Mouse (Mus musculus) neural tube, embryonic 15.5 days (tissue): ENCODE measurements at regions not wholly inside any gene's neighbourhood (a gene's known extent, or its start where the extent isn't known, plus 50 kb on each side); places are given as distances from the start of the nearest gene placed in this dataset.

Experiments
- ATAC-seq: fragments of 200-750 bp; cut with Nextera tagmentation; 2 replicates; pipeline ENCODE4 v1.8.0; 2017; ENCODE audit warnings: mild to moderate bottlenecking, moderate TSS enrichment, moderate library complexity; ENCODE audit not compliant: low FRiP score
- H3K27ac ChIP-seq: fragments of 300-500 bp; sonication (generic); replicated peaks from 2 replicates; pipeline ENCODE4 v1.5.1; 2015; ENCODE audit warnings: mild to moderate bottlenecking, inconsistent platforms
- H3K27me3 ChIP-seq: fragments of 300-500 bp; sonication (generic); replicated peaks from 2 replicates; pipeline ENCODE4 v1.6.1; 2015; ENCODE audit warnings: inconsistent platforms
- H3K36me3 ChIP-seq: fragments of 300-500 bp; sonication (generic); 2 replicates; pipeline ENCODE4 v1.6.1; 2015; ENCODE audit warnings: inconsistent platforms
- H3K4me1 ChIP-seq: fragments of 300-500 bp; sonication (generic); 2 replicates; pipeline ENCODE4 v1.6.1; 2015; ENCODE audit warnings: inconsistent platforms
- H3K4me2 ChIP-seq: fragments of 300-500 bp; sonication (generic); 2 replicates; pipeline ENCODE4 v1.6.1; 2015; ENCODE audit warnings: inconsistent platforms, mild to moderate bottlenecking, moderate library complexity
- H3K4me3 ChIP-seq: fragments of 300-500 bp; sonication (generic); replicated peaks from 2 replicates; pipeline ENCODE4 v1.5.1; 2015; ENCODE audit warnings: mild to moderate bottlenecking, inconsistent platforms
- H3K9ac ChIP-seq: fragments of 300-500 bp; sonication (generic); replicated peaks from 2 replicates; pipeline ENCODE4 v1.6.1; 2015; ENCODE audit warnings: mild to moderate bottlenecking, inconsistent platforms
- H3K9me3 ChIP-seq: fragments of 300-500 bp; sonication (generic); replicated peaks from 2 replicates; pipeline ENCODE4 v1.6.1; 2016; ENCODE audit warnings: inconsistent platforms
- WGBS: fragments of 180-500 bp; shearing (Covaris S2); methylation state at CpG from one replicate; pipeline ENCODE4 v1.1.7; 2015; ENCODE audit warnings: mixed read lengths; 5-methylcytosine and 5-hydroxymethylcytosine counted together

DNA sequence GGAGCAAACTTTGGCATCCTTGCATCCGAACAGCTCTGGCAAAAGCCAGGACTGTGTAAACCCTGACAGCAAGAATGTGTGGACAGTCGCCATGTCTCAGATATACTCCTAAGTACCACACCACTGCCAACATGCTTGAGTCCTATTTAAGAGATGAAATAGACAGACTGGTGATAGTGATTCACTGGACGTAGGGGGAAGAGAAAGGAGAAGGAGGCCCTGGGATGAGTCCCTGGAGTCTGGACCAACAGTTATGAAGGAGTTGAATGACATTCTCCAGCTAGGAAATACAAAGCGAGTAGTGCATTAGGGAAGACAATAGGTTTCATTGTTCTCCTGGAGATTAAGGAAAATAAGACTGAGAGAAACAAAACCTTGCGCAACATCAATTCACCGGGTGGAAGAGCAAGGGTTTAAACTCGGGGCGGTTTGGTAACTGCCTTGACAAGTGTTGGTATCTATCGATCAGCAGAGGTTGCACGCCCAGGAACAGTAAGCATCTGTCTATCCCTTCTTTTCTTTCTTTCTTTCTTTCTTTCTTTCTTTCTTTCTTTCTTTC, 54.3 kb upstream of the Nrbf2 start:
- no peak overlapping the region for H3K9ac ChIP-seq
- H3K9me3 ChIP-seq, result no peaks in the 10 kb centered on the region
- H3K4me3 ChIP-seq, result no peak overlapping the region
- WGBS, result 68% methylated on average over 10 of the region's 10 CpGs
- H3K27ac ChIP-seq, result no peak overlapping the region
- no peak for ATAC-seq
- H3K36me3 ChIP-seq, result no peaks in the 10 kb centered on the region
- no peak overlapping the region for H3K4me2 ChIP-seq
- no peaks in the 10 kb centered on the region for H3K27me3 ChIP-seq
- H3K4me1 ChIP-seq, result no peaks in the 10 kb centered on the region

DNA sequence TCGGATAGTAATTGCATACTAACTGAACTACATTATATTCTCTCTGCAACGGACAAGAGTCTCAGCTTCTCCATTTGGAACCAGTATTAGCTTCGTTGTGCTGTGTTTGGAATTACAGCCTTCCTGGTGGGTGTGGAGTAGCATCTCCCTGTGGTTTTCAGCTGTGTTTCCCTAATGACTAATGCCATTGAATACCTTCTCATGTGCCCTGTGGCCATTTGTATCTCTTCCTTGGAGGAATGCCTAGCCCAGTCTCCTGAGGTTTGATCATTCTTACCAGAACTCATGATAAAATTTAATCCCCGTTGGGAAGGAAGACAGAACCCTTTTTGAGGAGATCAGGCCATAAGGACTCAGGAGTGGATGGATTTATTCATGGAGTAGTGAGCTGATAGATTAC, 59.6 kb upstream of the Nrbf2 start:
- H3K4me2 ChIP-seq, result no peak overlapping the region
- H3K36me3 ChIP-seq, result no peaks in the 10 kb centered on the region
- no peaks in the 10 kb centered on the region for H3K9me3 ChIP-seq
- H3K27me3 ChIP-seq, result no peaks in the 10 kb centered on the region
- no peak overlapping the region for H3K4me3 ChIP-seq
- WGBS, result 85% methylated on average over 4 of the region's 4 CpGs
- no peak overlapping the region for H3K9ac ChIP-seq
- ATAC-seq, result no peak
- H3K4me1 ChIP-seq, result no peaks in the 10 kb centered on the region
- no peak overlapping the region for H3K27ac ChIP-seq

DNA sequence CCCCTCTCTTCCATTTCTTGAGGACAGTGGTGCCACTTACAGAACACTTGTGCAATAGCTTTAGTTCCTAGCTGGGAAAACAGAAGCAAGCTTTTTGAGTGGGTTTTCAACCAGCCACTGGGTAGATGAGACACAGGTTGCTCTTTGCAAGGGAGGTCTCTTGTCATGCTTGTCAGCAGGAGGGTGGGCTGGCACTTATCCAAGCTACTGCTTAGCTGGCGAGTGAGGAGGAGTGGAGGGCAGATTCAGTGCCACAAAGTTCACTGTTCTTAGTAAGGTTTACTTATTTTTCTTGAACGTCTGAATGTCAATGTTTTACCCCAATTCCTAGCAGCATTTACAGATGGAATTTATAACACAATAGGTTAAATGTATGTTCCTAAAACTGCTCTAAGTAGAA, 65.9 kb upstream of the Nrbf2 start:
- no peak overlapping the region for H3K27ac ChIP-seq
- no peaks in the 10 kb centered on the region for H3K9me3 ChIP-seq
- ATAC-seq, result no peak
- 55% methylated on average over 2 of the region's 2 CpGs for WGBS
- H3K4me3 ChIP-seq, result no peak overlapping the region
- H3K27me3 ChIP-seq, result no peaks in the 10 kb centered on the region
- H3K4me1 ChIP-seq, result no peaks in the 10 kb centered on the region
- no peak overlapping the region for H3K9ac ChIP-seq
- H3K36me3 ChIP-seq, result no peaks in the 10 kb centered on the region
- no peak overlapping the region for H3K4me2 ChIP-seq

DNA sequence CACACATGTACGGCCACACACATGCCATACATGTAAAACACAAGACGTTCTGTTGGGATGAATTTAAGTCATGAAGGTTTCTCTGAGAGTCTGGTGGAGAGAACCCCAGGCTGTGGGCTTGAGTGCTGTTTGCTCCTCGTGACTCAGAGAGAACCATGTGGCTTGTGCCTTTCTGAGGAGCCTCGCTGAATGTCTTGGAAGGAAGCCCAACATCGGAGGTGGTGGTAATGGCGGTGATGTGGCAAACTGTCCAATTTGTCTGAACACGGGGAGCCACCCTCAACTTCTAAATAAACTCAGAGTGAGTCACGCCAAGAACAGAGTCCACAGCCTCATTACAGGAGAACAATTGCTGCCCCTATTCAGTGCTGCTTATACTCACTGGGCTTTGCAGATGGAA, 75.7 kb upstream of the Nrbf2 start:
- H3K27ac ChIP-seq, result no peak overlapping the region
- no peak overlapping the region for H3K9ac ChIP-seq
- H3K4me2 ChIP-seq, result no peak overlapping the region
- no peaks in the 10 kb centered on the region for H3K36me3 ChIP-seq
- H3K27me3 ChIP-seq, result 0 out of 2 replicates have a peak, but pooled peaks cover 2% of the 10 kb centered on the region
- no peak overlapping the region for H3K4me3 ChIP-seq
- H3K9me3 ChIP-seq, result no peaks in the 10 kb centered on the region
- H3K4me1 ChIP-seq, result no peaks in the 10 kb centered on the region
- no peak for ATAC-seq
- WGBS, result 65% methylated on average over 8 of the region's 8 CpGs

DNA sequence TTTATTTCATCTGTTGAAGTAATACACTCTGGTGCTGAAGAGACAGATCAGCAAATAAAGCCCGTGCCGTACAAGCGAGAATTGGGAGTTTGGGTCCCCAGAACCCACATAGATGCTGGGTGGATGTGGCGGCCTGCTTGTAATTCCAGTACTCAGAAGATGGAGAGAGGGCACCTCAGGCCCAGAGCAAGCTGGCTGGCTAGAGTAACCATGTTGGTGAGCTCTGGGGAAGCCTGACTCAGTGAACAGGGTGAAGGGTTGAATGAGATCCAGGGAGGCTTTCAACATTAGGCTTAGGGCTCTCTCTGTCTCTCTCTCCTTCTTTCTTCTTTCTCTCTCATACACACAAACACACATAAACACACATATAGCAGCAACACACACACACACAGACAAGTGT, 76.2 kb upstream of the Nrbf2 start:
- 92% methylated on average over 4 of the region's 4 CpGs for WGBS
- no peak overlapping the region for H3K27ac ChIP-seq
- no peaks in the 10 kb centered on the region for H3K36me3 ChIP-seq
- no peak overlapping the region for H3K9ac ChIP-seq
- H3K4me3 ChIP-seq, result no peak overlapping the region
- H3K27me3 ChIP-seq, result 0 out of 2 replicates have a peak, but pooled peaks cover 2% of the 10 kb centered on the region
- H3K9me3 ChIP-seq, result no peaks in the 10 kb centered on the region
- no peaks in the 10 kb centered on the region for H3K4me1 ChIP-seq
- no peak overlapping the region for H3K4me2 ChIP-seq
- no peak for ATAC-seq

DNA sequence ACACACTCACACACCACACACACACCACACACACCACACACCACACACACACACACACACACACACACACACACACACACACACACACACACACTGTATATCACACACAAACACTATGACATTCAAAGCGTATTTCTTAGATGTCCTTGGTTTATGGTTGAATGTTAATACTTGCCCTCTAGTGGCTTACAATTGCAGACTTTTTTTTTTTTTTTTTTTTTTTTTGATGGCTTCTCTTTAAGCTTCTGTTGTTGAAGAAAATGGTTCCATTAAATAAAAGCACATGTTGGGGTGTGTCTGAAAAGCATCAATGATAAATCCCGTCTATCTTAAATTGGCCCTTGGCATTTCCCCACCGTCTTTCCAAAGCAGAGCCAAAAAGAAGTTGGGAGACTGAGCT, 79.5 kb upstream of the Nrbf2 start:
- WGBS, result 95% methylated on average over 3 of the region's 3 CpGs
- Histone ChIP-seq H3K36me3 (no peaks in the 10 kb centered on the region), H3K4me3 (no peak overlapping the region), H3K27me3 (0 out of 2 replicates have a peak, but pooled peaks cover 2% of the 10 kb centered on the region), H3K4me2 (no peak overlapping the region), H3K9ac (no peak overlapping the region), H3K9me3 (no peaks in the 10 kb centered on the region), H3K27ac (no peak overlapping the region), H3K4me1 (no peaks in the 10 kb centered on the region)
- ATAC-seq, result no peak

DNA sequence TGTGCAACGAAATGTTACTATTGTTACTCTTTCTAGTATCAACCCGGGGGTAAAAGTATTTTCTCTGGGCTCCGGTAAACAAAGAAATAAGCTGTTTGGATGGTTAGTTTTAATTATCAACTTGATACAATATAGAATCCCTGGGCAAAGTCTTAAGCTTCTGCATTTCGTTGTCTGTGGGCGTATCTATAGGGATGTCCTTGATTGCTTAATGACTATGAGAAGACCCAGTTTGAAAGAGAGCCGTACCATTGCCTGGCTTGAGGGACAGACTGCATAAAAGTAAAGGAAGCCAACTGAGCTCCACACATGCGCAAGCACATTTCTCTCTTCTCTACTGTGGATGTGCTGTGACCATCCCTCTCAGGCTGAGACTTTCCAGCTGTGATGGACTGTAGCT, 80.1 kb upstream of the Nrbf2 start:
- 84% methylated on average over 7 of the region's 7 CpGs for WGBS
- H3K27me3 ChIP-seq, result 0 out of 2 replicates have a peak, but pooled peaks cover 2% of the 10 kb centered on the region
- H3K36me3 ChIP-seq, result no peaks in the 10 kb centered on the region
- no peak overlapping the region for H3K4me2 ChIP-seq
- H3K27ac ChIP-seq, result no peak overlapping the region
- no peak overlapping the region for H3K9ac ChIP-seq
- ATAC-seq, result no peak
- H3K9me3 ChIP-seq, result no peaks in the 10 kb centered on the region
- H3K4me1 ChIP-seq, result no peaks in the 10 kb centered on the region
- H3K4me3 ChIP-seq, result no peak overlapping the region

DNA sequence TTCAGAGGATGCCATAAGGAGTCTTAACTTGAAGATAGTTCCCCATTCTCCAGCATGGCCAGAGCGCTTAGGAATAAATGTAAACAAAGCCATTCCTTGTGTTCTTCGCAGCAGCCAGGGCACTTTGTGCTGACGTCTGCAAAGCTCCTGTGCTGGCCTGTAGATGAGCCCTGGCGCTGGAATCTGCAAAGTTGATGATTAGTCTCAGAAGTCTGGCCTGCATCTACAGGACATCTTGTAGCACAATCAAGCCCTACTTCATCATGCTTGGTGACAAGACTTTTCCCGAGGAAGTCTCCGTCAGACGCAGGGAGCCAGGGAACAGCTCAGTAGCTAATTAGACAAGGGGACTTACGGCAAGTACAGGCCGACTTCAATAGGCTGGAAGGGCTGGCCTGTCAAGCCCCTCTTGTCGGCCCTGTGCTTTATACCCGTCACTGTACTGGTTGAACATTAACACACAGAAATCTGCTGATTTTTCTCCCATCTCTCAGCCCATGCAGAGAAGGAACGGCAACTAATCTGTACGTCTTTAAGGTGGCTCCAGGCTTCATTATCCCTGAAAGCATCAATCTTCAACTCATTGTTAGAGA, 87.6 kb upstream of the Nrbf2 start:
- Histone ChIP-seq H3K4me1 (peaks cover 7% of the 10 kb centered on the region; the same call in 1 of the 2 replicates), H3K4me3 (no peak overlapping the region), H3K9me3 (no peaks in the 10 kb centered on the region), H3K9ac (no peak overlapping the region), H3K27me3 (no peaks in the 10 kb centered on the region), H3K4me2 (no peak overlapping the region), H3K27ac (no peak overlapping the region), H3K36me3 (no peaks in the 10 kb centered on the region)
- 30% methylated on average over 13 of the region's 13 CpGs for WGBS
- ATAC-seq, result no peak

DNA sequence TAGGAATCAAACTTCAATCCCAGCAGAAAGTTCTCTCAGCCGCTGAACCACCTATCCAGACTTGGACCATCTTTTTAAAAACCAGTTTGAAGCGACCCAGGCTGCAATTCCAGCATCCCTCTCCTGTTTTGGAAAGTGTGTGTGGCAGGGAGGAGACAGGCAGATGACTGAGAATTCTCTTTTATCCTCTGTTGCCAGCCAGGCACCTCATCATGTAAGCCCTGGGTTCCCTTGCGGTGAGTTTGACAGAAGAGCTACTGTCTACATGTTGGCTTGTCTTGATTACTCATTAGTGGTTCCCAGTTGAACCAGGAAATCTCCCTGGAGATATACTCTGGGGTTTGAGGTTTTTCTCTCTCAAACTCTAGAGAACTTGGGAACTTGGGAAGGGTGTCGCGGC, 91.5 kb upstream of the Nrbf2 start:
- Histone ChIP-seq H3K4me1 (peaks cover 11% of the 10 kb centered on the region; the same call in 1 of the 2 replicates), H3K9ac (no peak overlapping the region), H3K27me3 (no peaks in the 10 kb centered on the region), H3K27ac (no peak overlapping the region), H3K4me3 (no peak overlapping the region), H3K36me3 (no peaks in the 10 kb centered on the region), H3K9me3 (no peaks in the 10 kb centered on the region), H3K4me2 (no peak overlapping the region)
- no peak for ATAC-seq
- WGBS, result 94% methylated on average over 5 of the region's 5 CpGs

DNA sequence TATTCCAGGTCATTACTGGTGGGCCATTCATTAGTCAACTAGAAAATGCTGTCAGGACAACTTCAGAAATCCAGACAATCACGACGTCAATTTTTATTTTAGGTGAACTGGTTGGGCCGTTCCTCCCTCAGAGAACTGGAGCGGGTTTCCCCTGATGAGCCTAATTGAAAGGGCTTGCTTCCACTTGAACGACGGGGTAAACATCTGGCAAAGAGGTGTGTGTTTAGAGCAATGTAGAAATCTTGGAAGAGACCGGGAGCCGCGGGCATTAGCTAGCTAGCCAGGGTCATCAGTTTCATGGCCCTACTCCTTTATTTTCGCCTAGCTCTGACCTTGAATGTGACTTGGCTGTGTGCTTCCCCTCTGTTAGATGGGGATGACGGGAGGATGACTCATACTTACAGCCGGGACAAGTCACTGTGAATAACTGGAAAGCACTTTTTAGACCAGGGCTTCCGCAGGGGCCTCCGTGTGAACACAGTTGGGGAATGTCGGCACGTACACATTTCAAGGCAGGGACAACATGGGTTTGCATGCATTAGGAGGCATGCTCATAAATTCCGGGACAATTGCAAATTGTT, 92.6 kb upstream of the Nrbf2 start:
- ATAC-seq, result no peak
- 58% methylated on average over 17 of the region's 17 CpGs for WGBS

DNA sequence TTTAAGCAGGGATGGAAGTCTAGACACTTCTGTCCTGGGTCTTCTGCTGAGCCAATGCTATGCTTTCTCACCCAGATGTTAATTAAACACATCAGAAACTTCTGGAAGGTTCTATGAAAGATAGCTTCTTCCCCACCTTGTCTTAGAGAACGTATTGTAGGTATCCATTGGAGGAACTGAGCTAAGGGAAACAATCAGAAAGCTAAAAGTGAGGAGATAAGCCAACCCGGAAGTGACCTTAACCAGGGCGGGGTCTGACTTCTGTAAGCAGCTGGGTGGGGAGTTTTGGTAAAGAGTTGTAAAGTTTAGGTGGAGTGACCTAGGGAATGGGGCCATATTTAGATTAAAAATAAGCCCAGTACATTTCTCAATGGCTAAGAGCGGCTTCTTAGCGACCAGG, 95.1 kb upstream of the Nrbf2 start:
- H3K9me3 ChIP-seq, result no peaks in the 10 kb centered on the region
- H3K36me3 ChIP-seq, result no peaks in the 10 kb centered on the region
- no peak overlapping the region for H3K27ac ChIP-seq
- ATAC-seq, result no peak
- H3K4me1 ChIP-seq, result 0 out of 2 replicates have a peak, but pooled peaks cover 5% of the 10 kb centered on the region
- H3K9ac ChIP-seq, result no peak overlapping the region
- no peak overlapping the region for H3K4me2 ChIP-seq
- no peak overlapping the region for H3K4me3 ChIP-seq
- H3K27me3 ChIP-seq, result no peaks in the 10 kb centered on the region
- WGBS, result 94% methylated on average over 5 of the region's 5 CpGs

More for the DNA sequence above, 92.6 kb upstream of the Nrbf2 start:
- Histone ChIP-seq H3K4me3 (no peak overlapping the region), H3K9ac (no peak overlapping the region), H3K4me2 (peak overlapping the region; percentile 29; the same call in 1 of the 2 replicates), H3K4me1 (peaks cover 7% of the 10 kb centered on the region; the same call in 1 of the 2 replicates), H3K27me3 (no peaks in the 10 kb centered on the region), H3K36me3 (no peaks in the 10 kb centered on the region), H3K9me3 (no peaks in the 10 kb centered on the region), H3K27ac (no peak overlapping the region)

DNA sequence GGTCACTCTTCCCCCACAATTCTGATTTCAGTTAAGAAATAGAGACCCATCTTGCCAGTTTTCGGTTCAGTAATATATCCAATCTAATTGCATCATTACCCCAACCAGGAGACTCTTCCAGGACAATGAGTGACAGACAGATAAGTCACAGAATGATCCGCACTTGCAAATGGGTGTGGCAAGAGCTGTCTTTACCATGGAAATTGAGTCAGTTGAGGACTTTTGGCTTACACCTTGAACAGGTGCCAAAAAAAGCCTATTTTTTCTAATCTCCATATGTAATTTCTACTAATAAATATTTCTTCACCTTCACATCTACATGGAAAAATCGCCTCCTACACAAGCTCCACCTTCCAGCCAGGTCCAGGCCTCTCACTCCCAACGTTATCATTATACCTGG, 98.2 kb upstream of the Nrbf2 start:
- Histone ChIP-seq H3K27me3 (no peaks in the 10 kb centered on the region), H3K4me2 (no peak overlapping the region), H3K27ac (no peak overlapping the region), H3K4me1 (no peaks in the 10 kb centered on the region), H3K36me3 (no peaks in the 10 kb centered on the region), H3K4me3 (no peak overlapping the region), H3K9me3 (no peaks in the 10 kb centered on the region), H3K9ac (no peak overlapping the region)
- WGBS, result 89% methylated on average over 4 of the region's 4 CpGs
- no peak for ATAC-seq
